In genomic region chr19:59342964-59343363, GRCm38 (mm10) we compare ENCODE assay signal across 8 mouse cellular contexts. TPM values are rescaled to one million over a fixed set of nuclear protein-coding genes. Genes with fewer than 3 reads are reported as not detected.
A peak's percentile ranks its signal among the peaks of the same experiment; 100 is the strongest.
DNase-seq lines count a peak whose midpoint lies in the region; ATAC-seq and TF ChIP-seq lines count a peak whose summit lies in the region.

No protein-coding gene starts in this region.

- H3K4me2 ChIP-seq in kidney, embryonic 15.5 days = peak overlapping the region; percentile 87
- peak overlapping the region; percentile 96 for H3K4me2 ChIP-seq in embryonic facial prominence, embryonic 15.5 days (replicated peaks)
- H3K4me2 ChIP-seq in intestine, postnatal 0 days (replicated peaks; ENCODE audit: low read depth) = peak overlapping the region; percentile 96
- H3K4me2 ChIP-seq in neural tube, embryonic 12.5 days (replicated peaks) = peak overlapping the region; percentile 100

- peaks cover 32% of the 10 kb centered on the region for H3K4me1 ChIP-seq in kidney, embryonic 15.5 days
- peaks cover 3% of the 10 kb centered on the region; the same call in 1 of the 2 replicates for H3K4me1 ChIP-seq in kidney, adult 2 months (ENCODE audit: control insufficient read depth, insufficient read depth, low read length)
- peaks cover 22% of the 10 kb centered on the region for H3K4me1 ChIP-seq in embryonic facial prominence, embryonic 15.5 days
- peaks cover 10% of the 10 kb centered on the region; the same call in 1 of the 2 replicates for H3K4me1 ChIP-seq in intestine, postnatal 0 days (replicated peaks; ENCODE audit: control insufficient read depth, insufficient read depth, low read length)
- H3K4me1 ChIP-seq in neural tube, embryonic 12.5 days = peaks cover 35% of the 10 kb centered on the region

- TF ChIP-seq CTCF in kidney, adult 2 months (conservative IDR thresholded peaks at IDR 0.05; ENCODE audit: insufficient read depth, insufficient read length, low read depth, low read length) = no peak
- TF ChIP-seq CTCF in intestine, postnatal 0 days (IDR thresholded peaks at IDR 0.05; ENCODE audit: low read depth) = no peak

- ATAC-seq in kidney, embryonic 15.5 days (replicated peaks; ENCODE audit: low FRiP score) = no peak
- no peak for ATAC-seq in embryonic facial prominence, embryonic 15.5 days (ENCODE audit: insufficient number of reproducible peaks, low FRiP score, low TSS enrichment, low read depth)
- ATAC-seq in intestine, postnatal 0 days = no peak
- no peak for ATAC-seq in neural tube, embryonic 12.5 days (ENCODE audit: low FRiP score, low read depth)

- peak overlapping the region; percentile 90; the same call in 1 of the 2 replicates for H3K9ac ChIP-seq in kidney, embryonic 15.5 days
- H3K9ac ChIP-seq in embryonic facial prominence, embryonic 15.5 days = no peak overlapping the region
- no peak overlapping the region for H3K9ac ChIP-seq in intestine, postnatal 0 days (ENCODE audit: low read depth, low read length)
- H3K9ac ChIP-seq in neural tube, embryonic 12.5 days = no peak overlapping the region

- H3K4me3 ChIP-seq in kidney, embryonic 15.5 days (replicated peaks) = peak overlapping the region; percentile 89
- H3K4me3 ChIP-seq in kidney, adult 2 months (ENCODE audit: insufficient read depth, low read depth, low read length) = no peak overlapping the region
- H3K4me3 ChIP-seq in embryonic facial prominence, embryonic 15.5 days (replicated peaks) = peak overlapping the region; percentile 68
- peak overlapping the region; percentile 94 for H3K4me3 ChIP-seq in intestine, postnatal 0 days (ENCODE audit: low read depth, low read length)
- peak overlapping the region; percentile 21; the same call in 1 of the 2 replicates for H3K4me3 ChIP-seq in neural tube, embryonic 12.5 days

- 27% methylated on average over 2 of the region's 2 CpGs for WGBS in kidney, embryonic 15.5 days
- 56% methylated on average over 2 of the region's 2 CpGs for WGBS in kidney, adult 2 months
- WGBS in embryonic facial prominence, embryonic 15.5 days = 29% methylated on average over 2 of the region's 2 CpGs
- WGBS in intestine, postnatal 0 days = 21% methylated on average over 2 of the region's 2 CpGs
- 46% methylated on average over 2 of the region's 2 CpGs for WGBS in neural tube, embryonic 12.5 days

- no peak overlapping the region for H3K27ac ChIP-seq in kidney, embryonic 15.5 days
- no peak overlapping the region for H3K27ac ChIP-seq in kidney, adult 2 months (ENCODE audit: insufficient read depth, low read depth, low read length)
- H3K27ac ChIP-seq in embryonic facial prominence, embryonic 15.5 days (replicated peaks) = no peak overlapping the region
- no peak overlapping the region for H3K27ac ChIP-seq in intestine, postnatal 0 days (ENCODE audit: low read depth, low read length)
- H3K27ac ChIP-seq in neural tube, embryonic 12.5 days = no peak overlapping the region

- DNase-seq in kidney, adult 2 months = no peak
- no peak for DNase-seq in urinary bladder, postnatal 36 days (ENCODE audit: low spot score in 2 of 2)
- no peak for DNase-seq in gastrocnemius, postnatal 4 days (ENCODE audit: low spot score in 2 of 2)
- DNase-seq in gastrocnemius, postnatal 14 days = no peak

- no peak for TF ChIP-seq POLR2A in kidney, adult 2 months (IDR thresholded peaks at IDR 0.05; ENCODE audit: low read depth, low read length)

- H3K36me3 ChIP-seq in kidney, embryonic 15.5 days = no peaks in the 10 kb centered on the region
- H3K36me3 ChIP-seq in kidney, adult 2 months (ENCODE audit: control insufficient read depth, insufficient read depth, low read length) = no peaks in the 10 kb centered on the region
- H3K36me3 ChIP-seq in embryonic facial prominence, embryonic 15.5 days = no peaks in the 10 kb centered on the region
- no peaks in the 10 kb centered on the region for H3K36me3 ChIP-seq in intestine, postnatal 0 days (ENCODE audit: control insufficient read depth, insufficient read depth)
- H3K36me3 ChIP-seq in neural tube, embryonic 12.5 days = no peaks in the 10 kb centered on the region

- H3K27me3 ChIP-seq in kidney, embryonic 15.5 days = no peaks in the 10 kb centered on the region
- no peaks in the 10 kb centered on the region for H3K27me3 ChIP-seq in kidney, adult 2 months (replicated peaks; ENCODE audit: control insufficient read depth, insufficient read depth, low read length)
- no peaks in the 10 kb centered on the region for H3K27me3 ChIP-seq in embryonic facial prominence, embryonic 15.5 days
- no peaks in the 10 kb centered on the region for H3K27me3 ChIP-seq in intestine, postnatal 0 days (replicated peaks; ENCODE audit: control insufficient read depth, insufficient read depth, low read length)
- H3K27me3 ChIP-seq in neural tube, embryonic 12.5 days (replicated peaks) = no peaks in the 10 kb centered on the region

- no peaks in the 10 kb centered on the region; the same call in 1 of the 2 replicates for H3K9me3 ChIP-seq in kidney, embryonic 15.5 days (replicated peaks)
- no peaks in the 10 kb centered on the region for H3K9me3 ChIP-seq in embryonic facial prominence, embryonic 15.5 days (replicated peaks)
- no peaks in the 10 kb centered on the region for H3K9me3 ChIP-seq in intestine, postnatal 0 days (ENCODE audit: control insufficient read depth)
- H3K9me3 ChIP-seq in neural tube, embryonic 12.5 days = no peaks in the 10 kb centered on the region

- intact Hi-C loops in gastrocnemius, postnatal 14 days (cut with DNase I; ENCODE audit: low total_unique reads) = no loop called here

RNA-seq across cellular contexts. Expression of gene Pdzd8, which starts 2.6 kb away (rescaled TPM):
- polyA plus RNA-seq in kidney, embryonic 15.5 days (2015; fragmentation: Nextera tagmentation; extraction: Ambion mirVana) = 9.0 and 10.0 TPM in 2 replicates
- polyA plus RNA-seq in kidney, adult 2 months (2012; rRNA removed) = 5.6 and 5.8 TPM in 2 replicates
- 10.1 and 10.3 TPM in 2 replicates for polyA plus RNA-seq in embryonic facial prominence, embryonic 15.5 days (2015; fragmentation: Nextera tagmentation; extraction: Ambion mirVana)
- polyA plus RNA-seq in intestine, postnatal 0 days (2015; fragmentation: Nextera tagmentation; extraction: Ambion mirVana) = 6.1 and 7.0 TPM in 2 replicates
- 13.8 and 15.2 TPM in 2 replicates for polyA plus RNA-seq in neural tube, embryonic 12.5 days (2016; fragmentation: Nextera tagmentation; extraction: Ambion mirVana)
- 10 to 100 TPM; 24.6 to 26.7 TPM for total RNA-seq in gastrocnemius, postnatal 4 days (2021)
- total RNA-seq in gastrocnemius, postnatal 14 days (2021) = 10 to 100 TPM; 12.9 to 13.3 TPM

RNA-seq across cellular contexts. Expression of gene Rps12-ps3, which starts 20.9 kb away (rescaled TPM):
- 10.3 and 18.9 TPM in 2 replicates for polyA plus RNA-seq in kidney, embryonic 15.5 days (2015; fragmentation: Nextera tagmentation; extraction: Ambion mirVana)
- polyA plus RNA-seq in kidney, adult 2 months (2012; rRNA removed) = 1,736 and 1,795 TPM in 2 replicates
- 13.0 and 35.2 TPM in 2 replicates for polyA plus RNA-seq in embryonic facial prominence, embryonic 15.5 days (2015; fragmentation: Nextera tagmentation; extraction: Ambion mirVana)
- 20.0 and 27.4 TPM in 2 replicates for polyA plus RNA-seq in intestine, postnatal 0 days (2015; fragmentation: Nextera tagmentation; extraction: Ambion mirVana)
- polyA plus RNA-seq in neural tube, embryonic 12.5 days (2016; fragmentation: Nextera tagmentation; extraction: Ambion mirVana) = 4.9 and 11.4 TPM in 2 replicates
- 100 to 1,000 TPM; 716 to 892 TPM for total RNA-seq in gastrocnemius, postnatal 4 days (2021)
- total RNA-seq in gastrocnemius, postnatal 14 days (2021) = 100 to 1,000 TPM; 372 to 502 TPM

Comparison
In these comparisons a context has a peak if more than half of its experiments do, and no peak if none do; other contexts are left out.
1. RNA of gene Rps12-ps3, which starts 20.9 kb away (polyA plus RNA-seq): 1,736 to 1,795 TPM in kidney, adult 2 months; 20.0 to 27.4 TPM in intestine, postnatal 0 days, 13.0 to 35.2 TPM in embryonic facial prominence, embryonic 15.5 days, 10.3 to 18.9 TPM in kidney, embryonic 15.5 days and 4.9 to 11.4 TPM in neural tube, embryonic 12.5 days; every median in the first group is over 10 times any median in the second.
2. Peak in every context shown above with its lines, with median percentiles within 50 percentile points of each other: H3K4me2 ChIP-seq.